Mouse (Mus musculus): Measurements from ENCODE around the gene Hic1.

Gene Hic1

DNA sequence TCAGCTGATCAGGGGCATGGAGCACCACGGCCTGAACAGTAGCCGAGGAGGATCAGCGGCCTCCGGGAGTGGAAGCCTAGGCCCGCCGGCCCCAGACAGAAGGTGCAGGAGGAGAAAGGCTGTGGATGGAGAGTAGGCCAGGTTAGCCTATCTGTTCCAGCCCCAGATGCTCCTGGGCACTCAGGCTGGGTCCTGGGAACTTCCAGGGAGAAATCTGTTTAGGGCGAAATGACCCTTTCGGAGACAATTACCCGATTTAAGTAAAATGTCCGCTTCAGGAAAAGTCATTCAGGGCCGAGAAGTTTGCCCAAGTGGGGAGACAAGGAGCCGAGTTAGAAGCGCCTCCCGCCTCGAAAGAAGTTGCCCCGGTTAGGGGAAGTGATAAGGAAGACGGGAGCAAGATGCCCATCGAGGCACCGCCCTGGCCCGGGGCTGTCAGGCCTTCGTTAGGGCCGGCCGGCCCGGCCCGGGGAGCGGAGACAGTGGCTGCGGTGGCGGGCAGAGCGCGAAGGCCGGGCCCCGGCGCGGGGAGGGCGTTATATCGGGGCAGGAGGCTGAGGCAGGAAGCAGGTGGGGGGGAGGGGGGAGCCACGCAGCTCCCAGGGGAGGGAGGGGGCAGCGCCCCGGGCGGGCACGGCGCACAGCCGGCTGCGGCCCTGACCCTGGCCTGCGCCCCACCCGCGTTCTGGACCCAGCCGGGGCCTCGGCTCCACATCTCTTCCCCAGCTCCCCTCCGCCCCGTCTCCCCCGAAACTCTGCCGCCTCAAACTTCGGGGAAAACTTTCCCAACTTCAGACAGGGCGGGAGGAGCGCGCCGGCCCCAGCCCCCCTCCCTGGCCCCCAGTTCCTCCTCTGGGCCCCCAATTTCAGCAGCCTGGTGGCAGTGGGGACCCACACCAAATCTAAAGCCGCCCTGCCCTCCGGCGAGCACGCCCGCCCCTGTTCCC, 1.4 kb downstream of the Hic1 start:
- DNase-seq (ENCODE audit: low spot score) = no peak

DNA sequence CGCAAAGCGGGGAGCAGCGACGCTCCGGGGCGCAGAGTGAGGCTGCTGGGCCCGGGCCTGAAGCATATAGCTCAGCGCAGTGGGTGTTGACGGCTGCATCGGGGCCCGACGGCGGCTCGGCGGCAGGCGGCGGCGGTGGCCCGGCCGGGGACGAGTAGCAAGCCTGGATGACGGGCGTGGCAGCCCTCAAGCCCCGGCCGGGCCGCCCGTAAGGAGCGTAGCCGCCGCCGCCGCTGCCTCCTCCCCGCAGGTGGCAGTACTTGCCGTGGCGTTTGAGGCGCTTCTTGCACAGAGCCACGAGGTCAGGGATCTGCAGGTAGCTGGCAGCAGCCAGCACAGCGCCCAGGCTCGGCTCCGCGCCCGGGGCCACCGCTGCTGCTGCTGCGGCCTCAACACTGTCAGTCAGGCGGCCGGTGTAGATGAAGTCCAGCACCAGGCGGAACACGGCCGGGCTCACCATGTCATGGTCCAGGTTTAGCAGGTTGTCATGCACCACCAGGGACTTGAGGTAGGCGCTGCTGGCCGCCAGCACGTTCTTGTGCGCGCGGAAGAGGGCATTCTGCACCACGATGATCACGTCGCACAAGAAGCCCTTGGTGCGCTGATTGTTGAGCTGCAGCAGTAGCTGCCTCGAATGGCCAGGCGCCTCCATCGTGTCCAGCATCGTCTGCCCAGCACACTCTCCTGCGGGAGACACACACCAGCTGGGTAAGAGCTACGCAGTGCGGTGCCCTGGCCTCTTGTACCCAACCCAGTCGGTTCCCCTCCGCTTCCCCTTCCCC, 2.3 kb downstream of the Hic1 start:
- no peak for DNase-seq (ENCODE audit: low spot score)

GRCm38 (mm10) chr11:75166193-75166842, 3.0 kb downstream of the Hic1 start:
- DNase-seq (ENCODE audit: low spot score) = no peak

GRCm38 (mm10) chr11:75165441-75166192, 3.7 kb downstream of the Hic1 start:
- no peak for DNase-seq (ENCODE audit: low spot score)

DNA sequence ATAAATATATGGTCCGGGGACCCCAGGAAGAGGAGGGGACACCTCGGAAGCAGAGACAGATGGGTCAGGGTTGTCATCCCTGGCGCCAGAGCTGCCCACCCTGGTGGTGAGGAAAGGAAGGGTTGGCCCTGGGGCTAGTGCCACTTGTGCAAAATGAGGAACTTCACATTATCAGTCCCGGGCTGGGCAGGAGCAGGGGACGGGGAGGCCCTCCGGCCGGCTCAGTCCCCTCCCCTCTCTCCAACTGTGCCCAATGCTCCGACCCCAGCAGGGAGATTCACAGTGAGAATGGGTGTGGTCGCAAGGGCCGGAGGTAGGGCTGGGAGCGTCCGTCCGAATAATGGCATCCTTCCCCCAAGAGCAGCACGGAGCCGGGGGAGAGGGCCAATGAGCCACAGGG, 4.6 kb downstream of the Hic1 start:
- no peak for DNase-seq (ENCODE audit: low spot score)

DNA sequence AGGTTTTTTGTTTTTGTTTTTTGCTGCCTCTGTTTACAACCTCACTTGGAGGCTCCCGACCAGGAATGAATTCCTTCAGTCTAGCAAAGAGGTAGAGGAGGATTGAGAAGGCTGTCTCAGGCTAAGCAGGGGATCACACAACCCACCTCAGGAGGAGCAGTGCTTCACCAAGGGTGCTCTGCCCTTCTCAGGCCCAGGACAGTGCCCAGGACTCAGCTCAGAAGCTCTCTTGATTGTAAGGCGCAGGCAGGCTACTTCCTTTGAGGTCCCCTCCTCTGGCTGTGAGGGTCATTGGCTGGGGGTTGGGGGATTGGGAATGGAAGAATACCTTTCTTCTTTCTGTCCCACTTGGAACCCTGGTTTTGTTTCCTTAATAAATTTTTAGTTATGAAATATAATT, 5.3 kb downstream of the Hic1 start:
- DNase-seq (ENCODE audit: low spot score) = no peak

DNA sequence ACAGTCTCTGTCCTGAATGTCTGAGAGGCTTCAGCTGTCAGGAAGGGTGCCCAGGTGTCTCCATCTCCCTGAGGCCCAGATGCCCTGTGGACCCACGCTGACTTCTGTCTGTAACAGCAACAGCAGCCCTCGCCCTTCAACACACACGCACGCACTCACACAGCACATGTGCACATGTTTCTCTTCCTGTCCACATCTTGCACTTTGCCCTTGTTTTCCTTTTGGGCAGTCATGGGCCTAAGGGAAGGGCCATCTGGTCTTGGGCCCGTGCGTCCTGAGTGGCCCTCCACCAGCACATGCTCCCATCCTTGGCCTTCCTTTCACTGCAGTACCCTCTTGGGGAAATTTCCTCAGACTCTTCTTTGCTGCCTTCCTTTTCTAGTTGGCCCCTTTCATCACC, 5.9 kb downstream of the Hic1 start:
- DNase-seq (ENCODE audit: low spot score) = no peak

- DNase-seq (ENCODE audit: low spot score) = no peak
Observed at GRCm38 (mm10) chr11:75162591-75163080, 6.7 kb downstream of the Hic1 start.

DNA sequence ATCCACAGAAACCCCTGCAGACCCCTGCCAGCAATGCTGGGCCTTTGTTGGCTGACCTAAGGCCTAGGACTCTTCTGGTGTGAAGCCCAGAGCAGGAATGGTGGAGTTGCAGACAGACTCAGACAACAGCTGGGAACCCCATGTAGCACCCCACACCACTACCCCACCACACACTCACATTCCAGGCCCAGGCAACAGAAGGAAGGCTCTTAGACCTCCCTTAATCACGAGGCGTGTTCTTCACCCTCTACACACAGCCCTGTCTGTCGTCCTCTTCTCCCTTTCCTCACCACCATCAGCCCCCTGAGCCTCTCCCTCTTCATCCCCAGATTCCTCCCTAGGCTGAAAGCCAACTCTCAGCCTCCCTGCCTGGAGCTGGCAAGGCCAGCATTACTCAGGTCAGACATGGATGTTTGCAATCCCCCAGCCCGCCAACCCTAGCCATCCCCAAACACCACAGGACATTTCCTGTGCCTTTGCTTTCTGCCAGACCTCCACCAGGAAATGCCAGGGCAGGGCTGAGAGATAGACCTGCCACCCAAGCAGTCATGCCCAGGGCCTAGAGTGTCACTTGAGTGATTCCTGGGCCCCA, 7.8 kb downstream of the Hic1 start:
- DNase-seq (ENCODE audit: low spot score) = no peak

GRCm38 (mm10) chr11:75160954-75161353, 8.4 kb downstream of the Hic1 start:
- DNase-seq (ENCODE audit: low spot score) = no peak

- no peak for DNase-seq (ENCODE audit: low spot score)
Observed at GRCm38 (mm10) chr11:75159564-75159963, 9.8 kb downstream of the Hic1 start.

DNA sequence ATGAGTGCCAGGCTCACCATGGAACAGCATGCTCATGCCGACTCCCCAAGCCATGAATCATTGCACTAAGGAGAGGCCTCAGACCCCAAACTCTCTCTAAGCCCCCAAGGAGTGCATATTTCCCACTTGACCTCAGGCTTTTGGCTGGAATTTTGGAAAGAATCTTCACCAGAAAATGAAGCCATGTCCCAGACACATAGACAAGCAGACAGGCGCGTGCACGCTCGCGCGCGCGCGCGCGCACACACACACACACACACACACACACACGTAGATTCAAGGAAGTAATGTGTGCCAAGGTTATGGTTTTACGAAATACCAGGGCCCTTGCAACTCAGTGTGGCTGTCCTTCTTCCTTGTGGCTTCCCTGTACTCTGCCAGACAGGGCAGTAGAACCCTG, 10.9 kb downstream of the Hic1 start:
- no peak for DNase-seq (ENCODE audit: low spot score)

DNA sequence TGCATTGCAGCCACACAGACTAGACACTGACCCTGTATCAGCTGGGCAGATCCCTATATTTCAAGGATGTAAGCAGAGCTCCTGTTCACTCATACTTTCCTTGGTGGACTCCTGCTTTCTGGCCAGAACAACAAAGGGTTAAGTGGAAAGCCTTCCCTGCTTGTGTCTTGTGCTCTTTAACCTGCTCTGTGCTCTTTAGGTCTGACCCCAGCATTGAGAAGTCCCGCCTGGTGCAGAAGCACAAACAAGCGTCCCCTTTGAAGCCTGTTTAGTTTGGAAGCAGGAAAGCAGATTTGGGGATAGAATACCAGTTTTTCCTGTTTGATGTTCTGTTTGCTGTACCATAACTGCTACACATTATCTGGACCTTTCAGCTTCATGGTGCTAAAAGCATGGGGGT, 11.4 kb downstream of the Hic1 start:
- no peak for DNase-seq (ENCODE audit: low spot score)

- no peak for DNase-seq (ENCODE audit: low spot score)
Observed at GRCm38 (mm10) chr11:75157037-75157436, 12.3 kb downstream of the Hic1 start.

DNA sequence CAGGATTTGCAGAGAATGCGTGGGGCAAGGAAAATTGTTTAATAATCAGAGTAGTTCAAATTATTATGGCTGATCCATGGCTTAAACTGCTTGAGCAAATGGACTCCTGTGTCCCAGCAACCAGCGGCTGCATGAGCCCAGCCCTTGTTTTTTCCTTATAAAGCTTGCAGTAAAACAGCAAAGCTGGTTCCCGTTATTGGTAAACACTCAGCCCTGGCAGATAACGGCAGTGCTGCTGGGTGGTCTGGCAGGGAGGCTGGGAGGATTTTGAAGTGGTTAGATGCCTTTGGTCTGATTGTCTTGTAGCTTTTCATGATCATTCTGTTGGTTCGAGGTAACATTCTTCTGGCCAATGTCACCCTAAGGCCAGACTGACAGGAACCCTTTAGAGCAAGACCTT, 12.9 kb downstream of the Hic1 start:
- no peak for DNase-seq (ENCODE audit: low spot score)

DNA sequence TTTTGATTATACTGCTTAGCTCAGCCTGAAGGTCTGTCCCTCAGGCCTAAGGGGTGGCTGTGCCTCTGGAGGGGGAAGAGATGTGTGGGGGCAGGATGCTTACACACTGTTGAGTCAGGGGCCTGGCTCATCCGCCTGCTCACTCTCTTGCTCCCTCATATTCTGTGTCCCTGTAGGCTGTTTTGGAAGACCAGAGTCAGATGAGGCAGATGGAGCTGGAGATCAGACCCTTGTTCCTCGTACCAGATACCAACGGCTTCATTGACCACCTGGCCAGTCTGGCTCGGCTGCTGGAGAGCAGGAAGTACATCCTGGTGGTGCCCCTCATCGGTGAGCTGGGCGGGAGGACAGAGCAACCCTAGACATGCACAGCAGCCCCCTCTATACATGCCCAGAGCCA, 13.3 kb downstream of the Hic1 start:
- DNase-seq (ENCODE audit: low spot score) = no peak

GRCm38 (mm10) chr11:75154053-75154585, 15.2 kb downstream of the Hic1 start:
- DNase-seq (ENCODE audit: low spot score) = no peak

- DNase-seq (ENCODE audit: low spot score) = no peak
Observed at GRCm38 (mm10) chr11:75152603-75153557, 16.4 kb downstream of the Hic1 start.

- no peak for DNase-seq (ENCODE audit: low spot score)
Observed at GRCm38 (mm10) chr11:75150346-75150745, 19.0 kb downstream of the Hic1 start.

Measured in layer of hippocampus, adult 9-10 months (tissue).